Mouse (Mus musculus): Measurements from ENCODE around the gene Gm45716.

DNA sequence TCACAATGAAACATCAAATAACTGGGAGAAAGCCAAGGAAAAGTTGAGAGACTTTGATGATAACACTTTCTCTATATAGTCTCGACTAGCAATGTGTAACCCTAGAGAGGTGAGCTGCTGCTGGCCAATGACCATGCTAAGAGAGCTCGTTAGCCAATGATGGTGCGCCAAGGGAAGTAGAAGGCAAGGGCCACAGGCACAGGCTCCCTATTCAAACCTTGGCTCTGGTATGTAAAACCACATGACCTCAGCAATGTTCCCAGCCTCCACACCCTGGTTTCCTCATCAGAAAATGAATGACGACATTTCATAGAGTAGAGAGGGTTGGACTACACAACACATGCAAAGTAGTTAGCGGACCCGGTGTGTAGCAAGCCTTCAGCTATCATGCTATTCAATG lies 15.2 kb upstream of the Gm45716 start:
- TF ChIP-seq CTCF (IDR thresholded peaks at IDR 0.05; ENCODE audit: borderline replicate concordance, extremely low read depth, insufficient read depth, insufficient read length): no peak
- TF ChIP-seq POLR2A (IDR thresholded peaks at IDR 0.05; ENCODE audit: borderline replicate concordance, extremely low read depth, insufficient read depth, insufficient read length, poor library complexity, severe bottlenecking): no peak
